Mouse (Mus musculus) kidney, postnatal 36 days (tissue): ENCODE measurements around the gene Kcnj6.

Experiments used
- DNase-seq, 2 experiments: peaks; one replicate each; pipeline ENCODE4 v3.0.0; 2021 to 2022; ENCODE audit warnings: mixed read lengths in 2 of 2

Kcnj6 gene

DNA sequence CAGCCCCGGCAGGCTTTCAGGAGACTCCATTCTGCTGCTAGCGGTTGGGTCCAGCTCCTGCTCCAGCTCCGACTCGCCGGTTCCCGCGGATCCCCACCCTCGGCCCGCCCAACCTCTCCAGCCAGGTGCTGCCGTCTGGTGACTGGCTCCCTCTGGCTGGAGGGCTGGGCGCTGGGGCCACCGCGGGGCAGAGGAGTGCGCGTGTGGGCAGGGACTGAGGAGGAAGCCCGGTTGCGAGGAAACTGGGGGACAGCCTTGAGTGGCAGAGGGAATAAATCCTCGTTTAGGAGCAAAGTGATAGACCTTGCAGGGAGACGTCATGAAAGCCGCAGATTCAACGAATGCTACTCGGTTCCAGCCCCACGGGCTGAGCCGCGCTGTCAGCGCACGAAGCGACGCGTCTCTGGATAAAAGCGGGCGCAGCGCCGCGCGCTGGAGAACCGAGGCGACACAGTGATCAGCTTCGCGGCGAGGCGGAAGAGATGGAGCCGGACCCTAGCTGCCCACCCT is at the start of gene Kcnj6:
TSS of gene Kcnj6 (minus strand) at position 362 of the 510 bp plus-strand sequence.
- no peak for DNase-seq

DNA sequence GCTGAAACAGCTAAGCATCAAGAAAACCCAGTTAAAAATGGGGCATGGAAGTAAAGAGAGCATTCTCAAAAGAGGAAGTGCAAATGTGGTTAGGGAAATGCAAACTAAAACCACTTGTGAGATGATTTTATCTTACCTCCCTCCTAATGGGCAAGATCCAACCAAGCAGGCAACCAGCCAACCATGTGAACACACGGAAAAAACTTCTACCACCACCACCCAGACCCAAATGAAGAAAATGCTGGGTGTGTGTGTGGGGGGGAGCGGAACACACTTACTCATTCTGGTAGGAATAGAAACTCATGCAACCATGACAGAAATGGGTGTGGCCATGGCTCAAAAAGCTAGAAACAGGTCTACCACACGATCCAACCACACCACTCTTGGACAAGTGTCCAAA is 12.4 kb upstream of the Kcnj6 start:
- no peak for DNase-seq

DNA sequence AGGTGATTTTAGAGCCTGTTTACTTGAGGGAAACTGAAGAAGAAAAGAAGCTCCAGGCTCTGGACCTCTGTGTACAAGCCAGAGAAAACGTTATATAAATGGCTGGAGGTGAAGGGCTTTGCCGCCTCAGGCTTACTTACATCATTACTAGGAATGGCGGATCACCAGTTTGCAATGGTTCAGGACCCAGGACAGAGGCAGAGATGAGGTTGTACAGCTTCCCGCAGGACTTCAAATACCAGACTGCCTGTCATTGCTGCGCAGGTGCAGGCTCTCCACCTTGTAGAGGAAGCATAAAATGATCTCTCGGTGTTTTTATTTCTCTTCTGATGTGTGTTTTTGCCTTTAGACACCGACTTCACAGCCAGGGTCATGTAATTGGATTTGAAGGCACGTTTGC is 7.1 kb upstream of the Kcnj6 start:
- peak in 1 of 2 experiments; percentile 25 for DNase-seq

DNA sequence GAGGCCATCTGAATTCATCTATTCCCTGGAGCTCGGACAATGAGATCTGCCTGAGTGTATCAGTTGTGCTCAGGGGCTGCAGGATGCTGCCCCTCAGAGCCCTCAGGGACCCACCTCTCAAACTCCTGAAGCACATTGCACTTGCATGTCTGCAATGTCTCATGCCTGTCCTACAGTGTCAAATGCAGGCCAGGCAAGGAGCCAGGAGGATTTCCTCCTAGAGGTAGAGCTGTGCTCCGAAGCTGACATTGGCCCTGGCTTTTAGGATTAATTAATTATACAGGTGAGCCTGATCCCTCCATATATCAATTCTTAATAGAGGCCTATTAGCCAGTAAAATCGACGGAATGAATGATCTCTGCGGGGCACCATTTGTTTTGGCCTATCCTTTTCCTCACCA is 2.0 kb upstream of the Kcnj6 start:
- no peak for DNase-seq

DNA sequence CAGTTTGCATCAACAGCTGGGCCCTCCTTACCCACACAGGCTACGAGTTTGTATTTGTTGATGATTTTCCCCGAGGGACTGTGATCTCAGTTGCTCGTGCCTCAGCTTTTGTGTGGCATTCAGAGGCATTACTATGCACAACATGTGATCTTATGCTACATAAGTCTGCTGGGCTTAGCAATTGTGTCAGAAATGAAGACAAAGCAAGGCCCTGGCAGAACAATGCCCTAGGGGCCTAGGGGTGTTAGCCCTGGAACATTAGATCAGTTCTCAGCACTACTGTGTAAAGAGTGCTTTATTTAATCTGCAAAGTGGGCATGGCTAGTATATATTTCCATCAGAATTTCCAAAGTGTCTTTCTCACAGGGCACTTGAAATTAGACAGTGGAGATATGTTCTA is 1.5 kb upstream of the Kcnj6 start:
- no peak for DNase-seq

DNA sequence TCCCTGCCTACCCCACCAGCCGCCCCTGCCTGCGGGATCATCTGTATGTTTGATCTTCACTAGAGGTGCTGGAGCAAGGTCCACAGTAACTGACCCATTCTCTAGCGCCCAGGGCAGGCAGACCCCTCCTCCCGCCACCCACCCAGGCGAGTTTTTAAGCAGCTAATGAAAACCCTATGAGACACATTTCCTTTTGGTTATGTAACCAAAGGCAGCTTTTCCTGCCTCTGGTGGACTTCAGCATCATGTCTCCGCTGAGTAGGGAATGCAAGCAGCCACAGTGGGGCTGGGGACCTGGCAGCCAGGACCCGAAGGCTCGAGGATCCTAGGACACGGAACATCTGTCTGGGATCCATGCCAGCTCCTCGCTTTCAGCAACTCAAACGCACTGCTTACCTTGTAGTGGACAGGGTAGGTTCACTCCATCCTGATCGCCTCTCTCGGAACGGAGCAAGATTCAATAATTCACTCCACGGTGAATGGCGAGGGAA is 665 bp downstream of the Kcnj6 start:
- no peak for DNase-seq

DNA sequence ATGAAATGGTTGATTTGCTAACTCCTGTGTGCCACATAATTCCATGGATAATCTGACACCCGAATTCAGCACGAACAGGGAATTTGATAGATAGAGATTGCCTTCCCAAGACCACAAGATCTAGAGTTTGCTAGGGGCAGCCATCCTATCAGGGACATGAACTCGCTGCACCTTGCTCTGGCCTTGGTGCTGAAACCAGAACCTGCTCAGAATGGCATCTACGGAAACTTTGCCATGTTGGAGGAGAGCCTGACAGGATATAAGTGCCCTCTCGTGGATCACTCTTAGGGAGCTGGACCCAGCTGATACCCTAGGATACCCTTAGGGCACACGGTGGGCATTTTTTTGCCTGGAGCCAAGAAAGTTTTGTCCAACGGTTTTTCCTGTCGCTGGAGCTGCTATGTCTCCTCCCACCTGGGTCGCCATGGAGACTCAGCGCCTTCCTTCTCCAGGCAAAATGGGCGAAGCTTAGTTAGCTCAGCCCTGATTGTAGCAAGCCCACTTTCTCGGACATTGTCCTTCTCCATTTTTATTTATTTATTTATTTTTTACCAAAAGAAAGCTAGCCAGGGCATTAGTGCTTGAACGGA is 1.9 kb downstream of the Kcnj6 start:
- DNase-seq, result peak in 1 of 2 experiments; percentile 64

DNA sequence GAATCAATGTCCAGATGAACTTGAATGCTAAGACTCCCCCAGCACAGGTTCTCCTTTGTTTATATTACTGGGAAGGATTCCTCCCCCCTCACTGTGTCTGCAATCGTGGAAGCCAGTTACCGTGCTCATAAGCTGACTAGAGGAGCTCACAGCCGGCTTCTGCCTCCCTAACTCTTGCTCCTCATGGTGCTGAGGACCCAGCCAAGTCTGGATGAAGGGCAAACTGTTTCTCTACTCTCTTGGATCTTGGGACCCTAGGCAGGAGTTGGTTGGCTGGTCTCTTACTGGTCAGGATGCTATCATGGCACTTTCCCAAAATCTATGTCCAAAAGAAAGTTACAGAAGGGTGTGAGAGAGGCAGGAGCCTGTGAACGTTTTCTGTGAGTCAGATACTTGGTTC is 2.6 kb downstream of the Kcnj6 start:
- DNase-seq, result no peak

DNA sequence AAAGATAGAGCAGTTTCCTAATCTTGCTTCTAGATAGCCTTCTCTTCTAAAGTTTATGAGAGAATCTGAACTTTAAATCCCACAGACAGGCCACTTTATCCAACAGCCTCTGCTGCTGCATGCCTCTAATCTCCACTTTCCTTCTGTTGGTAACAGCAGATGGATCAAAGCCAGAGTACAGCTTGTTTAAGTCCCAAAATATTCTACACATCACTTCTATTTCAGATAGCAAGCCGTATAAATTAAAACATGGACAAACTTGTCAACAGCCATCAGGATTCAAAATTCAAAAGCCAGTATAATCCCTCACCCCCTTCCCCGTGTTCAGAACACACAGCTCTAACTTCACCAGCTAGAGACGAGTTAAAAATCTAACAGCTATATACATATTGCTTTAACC is 3.4 kb downstream of the Kcnj6 start:
- DNase-seq, result no peak

DNA sequence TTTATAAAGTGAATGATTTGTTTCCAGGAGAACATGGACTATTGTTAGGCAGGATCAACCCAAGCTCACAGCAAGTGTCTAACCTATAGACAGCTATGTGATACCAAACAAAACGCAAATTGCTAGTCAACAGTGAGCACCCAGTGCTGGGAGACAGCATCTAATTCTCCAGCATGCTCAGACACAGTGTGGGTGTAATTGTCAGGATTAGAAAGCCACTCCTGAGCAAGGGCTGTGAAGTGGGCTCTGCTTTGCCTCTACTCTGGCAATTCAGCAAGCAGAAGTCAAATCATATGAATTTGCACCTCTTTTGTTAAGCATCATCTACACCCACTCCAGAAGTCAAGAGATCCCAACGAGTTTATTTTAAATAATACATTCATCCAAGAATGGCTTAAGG is 7.4 kb downstream of the Kcnj6 start:
- no peak for DNase-seq

DNA sequence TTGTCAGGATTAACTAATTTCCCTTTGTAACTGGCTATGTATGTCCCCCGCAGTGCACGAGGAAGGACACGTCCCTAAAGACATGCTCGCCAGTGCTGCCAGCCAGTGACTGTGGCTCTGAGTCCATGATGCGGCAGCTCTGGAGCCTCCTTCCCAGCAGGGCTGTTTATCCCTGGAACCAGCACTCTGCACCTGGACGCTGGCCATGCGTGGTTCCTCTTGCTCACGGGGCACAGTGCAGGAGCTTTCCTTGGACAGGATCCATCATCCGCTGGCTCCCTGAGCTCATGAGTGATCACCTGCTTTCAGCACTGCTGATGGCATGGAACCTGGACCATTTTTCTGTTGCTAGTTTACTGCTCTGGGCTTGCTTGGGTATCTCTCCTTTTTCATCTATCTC is 10.8 kb downstream of the Kcnj6 start:
- DNase-seq, result peak; percentile 6 to 39

DNA sequence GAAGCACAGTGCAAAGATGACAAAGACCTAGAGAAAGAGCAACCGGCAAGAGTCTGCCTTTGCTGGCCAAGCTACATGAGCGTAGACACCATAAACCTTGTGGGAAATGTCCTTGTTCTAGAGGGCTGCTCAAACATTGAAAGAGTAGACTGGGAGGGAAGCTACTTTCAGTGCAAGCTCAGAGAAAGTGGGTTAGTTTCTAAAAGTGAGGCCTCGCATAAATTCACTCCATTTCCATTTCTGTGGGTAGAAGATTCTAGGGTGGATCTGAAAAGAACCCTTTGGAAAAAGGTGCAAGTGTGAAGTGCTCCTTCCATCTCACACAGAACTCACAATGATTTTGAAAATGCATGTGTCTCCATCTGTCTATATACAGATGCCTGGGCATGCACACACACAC is 13.2 kb downstream of the Kcnj6 start:
- DNase-seq, result no peak

DNA sequence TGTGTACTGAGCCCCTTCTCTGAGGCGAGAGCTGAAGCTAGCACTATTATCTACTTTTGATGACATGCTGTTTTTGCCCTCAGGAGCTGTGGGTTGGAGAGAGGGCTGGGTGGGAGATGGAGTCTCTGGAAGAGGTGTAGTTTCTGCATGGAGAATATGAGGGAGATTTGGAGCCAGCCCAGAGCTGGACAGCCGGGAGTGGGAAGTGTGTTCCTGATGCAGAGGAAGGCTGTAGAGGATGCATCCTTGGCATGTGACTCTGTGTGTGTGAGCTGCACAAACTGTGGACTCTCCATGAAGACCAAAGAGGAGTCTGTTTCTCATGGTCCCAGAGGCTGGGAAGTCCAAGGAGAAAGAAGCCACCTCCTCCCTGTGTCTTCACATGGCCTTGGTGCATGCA is 17.1 kb downstream of the Kcnj6 start:
- no peak for DNase-seq

DNA sequence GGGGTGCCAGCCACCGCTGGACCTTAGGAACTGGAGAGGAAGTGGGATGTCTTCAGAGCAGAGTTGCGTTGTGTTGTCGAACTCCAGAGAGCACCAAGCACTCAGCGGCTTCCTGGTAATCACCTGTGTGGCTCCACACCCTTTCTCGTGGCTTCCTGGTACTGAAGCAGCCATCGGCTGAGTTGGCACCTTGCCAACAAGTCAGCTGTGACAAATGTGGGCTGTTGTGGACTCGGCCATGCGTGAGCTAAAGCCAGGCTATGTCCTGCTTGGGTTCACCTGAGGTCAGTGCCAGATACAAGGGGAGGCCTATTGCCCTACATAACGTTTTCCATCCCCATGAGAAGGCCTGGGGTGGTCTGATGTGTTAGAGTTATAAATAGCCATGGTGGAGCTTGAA is 18.0 kb downstream of the Kcnj6 start:
- peak; percentile 12 to 44 for DNase-seq

DNA sequence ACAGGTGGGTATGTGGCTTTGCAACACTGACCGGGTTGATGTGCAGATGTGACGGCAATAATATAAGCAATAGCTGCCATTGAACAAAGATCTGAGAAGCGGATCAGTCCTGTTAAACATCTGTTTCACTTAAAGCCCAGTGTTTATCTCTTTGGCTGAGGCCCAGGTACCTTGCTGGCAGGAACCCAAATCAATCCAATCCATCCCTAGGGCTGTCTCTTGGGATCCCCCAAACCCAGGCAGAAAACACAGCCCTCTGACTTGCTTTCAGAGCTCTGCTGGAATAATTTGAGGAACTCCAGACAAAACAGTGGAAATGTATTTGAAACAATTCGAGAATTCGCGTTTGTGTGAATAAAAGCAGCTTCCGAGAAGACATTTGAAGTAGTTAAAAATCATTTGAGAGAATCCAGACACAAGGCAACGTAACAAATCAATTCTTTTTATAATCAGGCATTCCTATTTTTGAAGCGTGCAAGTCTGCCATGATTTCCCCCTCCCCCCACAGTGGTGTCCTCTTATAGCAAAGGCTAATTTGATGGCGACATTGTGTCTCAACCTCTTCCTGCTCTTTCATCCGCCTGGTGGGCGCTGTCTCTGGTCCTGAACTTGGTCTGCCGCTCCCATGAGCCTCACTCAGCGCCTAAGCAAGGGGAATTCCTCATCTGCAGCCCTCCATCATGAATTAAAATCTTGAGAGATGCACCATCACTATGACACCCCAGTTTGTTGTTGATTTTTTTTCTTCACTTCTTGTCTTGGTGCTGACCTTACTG is 25.2 kb downstream of the Kcnj6 start:
- DNase-seq, result peak; percentile 1 to 64

DNA sequence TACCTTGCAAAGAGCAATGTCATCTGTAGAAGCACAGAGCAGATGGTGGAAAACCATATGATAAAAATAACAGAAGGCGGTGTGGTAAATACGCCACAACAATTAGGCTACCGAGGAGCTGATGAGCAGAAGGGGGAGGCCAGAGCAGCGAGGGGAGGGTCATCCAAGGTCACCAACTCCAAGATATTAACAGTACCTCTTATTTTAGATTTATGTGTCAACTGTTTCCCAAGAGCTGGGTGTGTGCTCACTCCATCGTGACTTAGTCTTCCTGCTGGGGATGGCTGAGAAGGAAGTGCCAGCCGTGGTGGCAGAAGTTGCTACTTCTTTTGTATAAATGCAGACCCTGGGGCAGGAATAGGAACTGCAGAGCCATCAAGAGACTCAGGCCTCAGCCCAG is 28.6 kb downstream of the Kcnj6 start:
- DNase-seq, result no peak

DNA sequence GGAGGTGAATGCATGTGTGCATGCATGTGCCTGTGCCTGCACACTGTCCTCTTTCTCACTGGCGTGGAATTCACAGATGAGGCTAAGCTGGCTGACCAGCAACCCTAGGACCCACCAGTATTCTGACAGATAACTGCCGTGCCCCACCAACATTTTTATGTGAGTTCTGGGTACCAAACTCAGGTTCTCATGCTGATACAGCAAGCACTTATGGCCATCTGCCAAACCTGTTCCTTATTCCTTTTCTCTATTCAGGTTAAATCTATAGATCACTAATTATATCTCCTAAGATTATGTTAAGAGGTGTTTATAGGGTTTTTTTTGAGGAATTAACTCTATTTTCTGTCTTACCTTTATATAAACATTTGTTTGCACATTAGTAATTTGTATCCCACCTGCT is 29.0 kb downstream of the Kcnj6 start:
- DNase-seq, result no peak

DNA sequence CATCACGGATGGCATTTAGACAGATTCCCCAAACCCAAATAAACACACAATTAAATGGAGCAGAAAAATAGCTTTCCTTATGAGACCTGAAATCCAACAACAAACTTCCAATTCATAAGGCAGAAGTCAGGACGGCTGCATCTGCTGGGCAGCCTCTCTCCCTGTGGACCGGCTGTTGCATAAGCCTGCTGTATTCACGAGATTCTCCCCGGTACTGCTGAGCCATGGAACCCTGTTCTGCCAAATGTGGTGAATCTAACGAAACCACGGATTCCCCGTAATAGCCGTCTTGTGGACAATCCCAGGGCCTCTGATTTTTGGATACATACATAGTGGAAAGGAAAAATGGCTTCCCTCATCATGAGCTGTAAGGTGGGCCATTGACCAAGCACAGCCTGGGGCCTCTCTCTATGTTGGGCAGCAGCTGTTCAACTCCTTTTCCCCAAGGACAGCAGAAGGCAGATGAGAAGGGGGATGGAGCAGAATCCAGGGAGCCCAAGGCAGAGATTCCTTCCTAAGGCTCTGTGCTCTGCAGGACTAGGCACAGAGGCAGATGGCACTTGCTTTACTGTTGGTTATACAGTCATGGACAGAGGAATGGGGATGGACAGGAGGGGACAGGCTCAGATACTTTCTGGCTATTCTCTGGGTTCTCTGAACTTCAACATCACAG is 40.2 kb downstream of the Kcnj6 start:
- DNase-seq, result no peak

DNA sequence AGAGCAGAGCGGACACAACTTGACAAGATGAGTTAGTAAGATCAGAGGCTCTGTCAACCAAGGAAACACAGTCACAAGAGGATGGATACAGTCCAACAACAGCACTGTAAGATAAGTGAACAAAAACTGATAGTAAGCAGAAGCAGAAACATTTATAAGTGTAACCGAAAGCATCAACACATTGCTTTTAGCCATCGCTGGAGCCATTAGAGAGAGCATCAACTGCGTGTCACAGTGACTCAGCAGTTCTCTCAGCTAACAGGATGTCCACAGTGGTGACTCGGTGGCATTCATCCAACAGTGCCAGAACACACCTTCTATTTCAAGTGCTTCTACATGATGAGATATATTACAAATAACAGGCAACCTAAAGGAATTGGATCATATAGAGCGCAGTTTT is 41.1 kb downstream of the Kcnj6 start:
- no peak for DNase-seq

DNA sequence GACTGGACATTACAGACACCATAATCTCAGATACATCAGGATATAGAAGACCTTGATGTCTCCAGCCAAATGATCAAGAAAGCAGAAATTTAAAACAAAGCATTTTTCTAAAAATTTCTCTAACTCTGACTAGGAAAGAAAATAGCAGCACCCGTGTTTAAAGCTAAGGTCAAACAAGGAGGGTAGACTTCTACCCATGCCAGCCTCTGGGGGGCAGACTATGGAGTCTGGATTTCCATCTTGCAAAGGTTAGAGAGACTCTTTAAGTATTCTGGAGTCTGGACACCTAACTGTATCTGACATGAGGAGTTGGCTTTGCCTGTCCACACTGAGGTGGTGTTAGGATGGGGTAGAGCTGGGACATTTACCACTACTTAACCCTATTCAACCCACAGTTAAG is 44.2 kb downstream of the Kcnj6 start:
- no peak for DNase-seq

DNA sequence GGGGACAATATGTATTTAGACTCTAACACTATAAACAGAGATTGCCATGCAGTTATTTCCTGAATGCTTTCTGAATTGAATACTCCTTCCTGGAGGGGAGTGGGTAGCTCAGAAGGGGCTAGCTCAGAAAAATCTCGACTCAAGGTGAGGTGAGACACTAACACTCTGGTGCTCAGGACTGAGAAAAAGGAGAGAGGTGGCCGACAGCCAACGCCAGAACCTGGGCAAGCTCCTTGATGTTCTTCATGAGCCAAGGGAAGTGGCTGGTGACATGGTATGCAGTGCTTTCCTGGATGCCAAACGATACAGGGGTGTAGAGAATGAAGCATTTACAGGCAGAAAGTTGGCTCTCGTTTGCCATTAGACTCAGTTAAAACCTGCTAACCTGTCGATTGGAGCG is 48.3 kb downstream of the Kcnj6 start:
- no peak for DNase-seq

DNA sequence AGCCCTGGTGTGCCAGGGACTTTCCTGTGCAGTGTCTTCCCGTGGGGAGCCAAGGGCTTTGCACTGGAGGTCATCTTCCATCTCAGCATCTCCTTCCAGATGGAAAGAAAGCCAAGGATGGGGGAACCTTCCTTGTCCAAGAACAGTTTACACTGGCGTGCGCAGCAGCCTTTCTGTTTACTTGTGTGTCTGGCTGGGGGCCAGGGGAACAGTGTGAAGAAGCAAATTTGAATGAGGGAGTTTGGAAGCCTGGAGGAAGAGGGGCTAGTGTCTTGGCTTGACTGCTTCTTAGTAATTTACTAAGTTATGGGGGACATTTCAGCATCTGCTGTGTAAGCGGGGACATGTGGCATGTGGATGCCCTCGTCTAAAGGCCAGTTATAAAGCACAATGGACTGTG is 50.7 kb downstream of the Kcnj6 start:
- no peak for DNase-seq

DNA sequence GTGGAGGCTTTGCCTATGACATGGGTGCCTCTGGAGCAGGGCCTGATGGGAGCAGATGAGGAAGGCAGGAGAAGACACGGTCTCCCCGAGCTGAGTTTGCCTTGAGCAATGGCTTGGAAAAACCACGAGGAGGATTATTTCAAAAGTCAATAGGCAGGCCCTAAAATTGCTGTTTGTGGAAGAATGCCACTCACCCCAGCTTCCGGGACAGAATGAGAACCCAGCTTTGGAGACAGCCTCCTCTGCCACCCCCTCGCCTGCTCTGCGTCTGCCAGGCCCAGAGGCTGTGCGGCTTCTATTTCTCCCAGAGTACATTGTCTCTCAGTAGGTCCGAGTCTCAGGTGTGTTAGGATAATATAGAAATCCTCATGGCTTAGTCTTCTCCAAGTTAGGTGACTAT is 64.8 kb downstream of the Kcnj6 start:
- DNase-seq, result no peak
